22 mouse cellular contexts compared by ENCODE assay signal in the genomic region with DNA sequence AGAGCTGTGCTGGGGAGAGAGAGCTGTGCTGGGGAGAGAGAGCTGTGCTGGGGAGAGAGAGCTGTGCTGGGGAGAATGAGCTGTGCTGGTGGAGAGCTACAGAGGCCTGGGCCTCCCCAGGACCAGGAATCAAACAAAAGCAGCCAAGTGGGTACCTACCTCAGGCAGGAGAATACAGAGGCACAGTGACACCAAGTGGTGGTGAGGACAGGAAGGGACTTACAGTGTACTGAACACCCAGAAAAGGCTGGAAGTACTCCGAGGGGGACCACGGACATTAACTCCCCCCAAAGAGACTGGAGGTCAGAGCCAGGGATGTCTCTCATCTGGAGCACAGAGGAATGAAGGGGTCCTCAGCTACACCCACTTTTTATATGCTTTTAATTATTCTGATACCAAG. TPM values are rescaled to one million over a fixed set of nuclear protein-coding genes. Genes with fewer than 3 reads are reported as not detected.
A peak's percentile ranks its signal among the peaks of the same experiment; 100 is the strongest.
DNase-seq lines count a peak whose midpoint lies in the region; ATAC-seq and TF ChIP-seq lines count a peak whose summit lies in the region.
"Had no signal": no experiment of that assay in that cellular context is flagged by ENCODE, and none has a peak within 500 bp of the region (broad histone marks: within the 10 kb centered on the region; RNA-seq: fewer than 3 reads in every experiment).

No protein-coding gene starts in this region.

- H3K27me3 ChIP-seq in kidney, postnatal 0 days (ENCODE audit: insufficient read depth, low read length): no peaks in the 10 kb centered on the region
- no peaks in the 10 kb centered on the region for H3K27me3 ChIP-seq in kidney, adult 2 months (replicated peaks; ENCODE audit: control insufficient read depth, insufficient read depth, low read length)
- no peaks in the 10 kb centered on the region for H3K27me3 ChIP-seq in midbrain, embryonic 11.5 days (ENCODE audit: control insufficient read depth, insufficient read depth, low read length)
- no peaks in the 10 kb centered on the region for H3K27me3 ChIP-seq in midbrain, embryonic 10.5 days (ENCODE audit: low read depth, poor library complexity, severe bottlenecking)
- no peaks in the 10 kb centered on the region for H3K27me3 ChIP-seq in stomach, postnatal 0 days (ENCODE audit: control insufficient read depth, insufficient read depth, low read length)
- H3K27me3 ChIP-seq: embryonic facial prominence, embryonic 12.5 days; heart, embryonic 12.5 days; hindbrain, embryonic 12.5 days; kidney, embryonic 15.5 days; midbrain, embryonic 12.5 days had no signal

- no peak for ATAC-seq in kidney, postnatal 0 days (replicated peaks; ENCODE audit: low FRiP score, low read depth)
- no peak for ATAC-seq in midbrain, embryonic 11.5 days (ENCODE audit: low FRiP score)
- ATAC-seq in stomach, postnatal 0 days (ENCODE audit: low FRiP score, low TSS enrichment): no peak
- no peak for ATAC-seq in erythroblast, adult 5-6 weeks (replicated peaks; ENCODE audit: low FRiP score, poor library complexity, severe bottlenecking)
- ATAC-seq: activated CD4-positive, CD25-positive, alpha-beta regulatory T cell, adult 4 months had no signal

- peak; percentile 35; the same call in 1 of the 2 replicates for TF ChIP-seq CTCF in kidney, postnatal 0 days (IDR thresholded peaks at IDR 0.05; ENCODE audit: low read depth)
- TF ChIP-seq CTCF in kidney, adult 2 months (conservative IDR thresholded peaks at IDR 0.05; ENCODE audit: insufficient read depth, insufficient read length, low read depth, low read length): no peak
- TF ChIP-seq CTCF in stomach, postnatal 0 days (IDR thresholded peaks at IDR 0.05; ENCODE audit: low read depth): peak; percentile 15; the same call in 1 of the 2 replicates

- no peak overlapping the region for H3K27ac ChIP-seq in kidney, postnatal 0 days
- no peak overlapping the region for H3K27ac ChIP-seq in kidney, adult 2 months (ENCODE audit: insufficient read depth, low read depth, low read length)
- H3K27ac ChIP-seq in midbrain, embryonic 11.5 days (ENCODE audit: low read depth, low read length): no peak overlapping the region
- H3K27ac ChIP-seq in midbrain, embryonic 10.5 days (replicated peaks): no peak overlapping the region
- no peak overlapping the region for H3K27ac ChIP-seq in stomach, postnatal 0 days (replicated peaks)
- H3K27ac ChIP-seq: embryonic facial prominence, embryonic 12.5 days; forebrain, embryonic 10.5 days; hindbrain, embryonic 12.5 days; kidney, embryonic 15.5 days; macrophage; midbrain, embryonic 12.5 days had no signal

- no peak overlapping the region for H3K9ac ChIP-seq in kidney, postnatal 0 days (ENCODE audit: low read depth, low read length)
- no peak overlapping the region for H3K9ac ChIP-seq in midbrain, embryonic 11.5 days (ENCODE audit: low read length)
- H3K9ac ChIP-seq in stomach, postnatal 0 days (ENCODE audit: low read length): no peak overlapping the region
- H3K9ac ChIP-seq: embryonic facial prominence, embryonic 12.5 days; heart, embryonic 12.5 days; hindbrain, embryonic 12.5 days; kidney, embryonic 15.5 days; midbrain, embryonic 12.5 days had no signal

- WGBS in kidney, postnatal 0 days: 49% methylated on average over 2 of the region's 2 CpGs
- WGBS in kidney, adult 2 months: 79% methylated on average over 2 of the region's 2 CpGs
- WGBS in midbrain, embryonic 11.5 days: 83% methylated on average over 2 of the region's 2 CpGs
- 90% methylated on average over 2 of the region's 2 CpGs for WGBS in midbrain, embryonic 10.5 days
- WGBS in stomach, postnatal 0 days: 87% methylated on average over 2 of the region's 2 CpGs

- TF ChIP-seq POLR2A in kidney, adult 2 months (IDR thresholded peaks at IDR 0.05; ENCODE audit: low read depth, low read length): no peak

- no peak overlapping the region for H3K4me3 ChIP-seq in kidney, postnatal 0 days (replicated peaks; ENCODE audit: low read depth, low read length)
- no peak overlapping the region for H3K4me3 ChIP-seq in kidney, adult 2 months (ENCODE audit: insufficient read depth, low read depth, low read length)
- H3K4me3 ChIP-seq in midbrain, embryonic 11.5 days (ENCODE audit: low read depth, low read length): no peak overlapping the region
- no peak overlapping the region for H3K4me3 ChIP-seq in midbrain, embryonic 10.5 days
- no peak overlapping the region for H3K4me3 ChIP-seq in stomach, postnatal 0 days (ENCODE audit: low read depth, low read length)
- H3K4me3 ChIP-seq: embryonic facial prominence, embryonic 12.5 days; forebrain, embryonic 10.5 days; heart, embryonic 12.5 days; hindbrain, embryonic 12.5 days; kidney, embryonic 15.5 days; midbrain, embryonic 12.5 days had no signal

- DNase-seq in kidney, postnatal 0 days (ENCODE audit: low spot score): peak; percentile 14
- DNase-seq in kidney, adult 2 months: no peak
- peak; percentile 1 for DNase-seq in midbrain, embryonic 11.5 days (ENCODE audit: low spot score, missing footprints)
- no peak for DNase-seq in midbrain, embryonic 10.5 days (ENCODE audit: low spot score)
- peak; percentile 36 for DNase-seq in brain, adult 2 months (ENCODE audit: low read depth, low spot score)
- no peak for DNase-seq in stomach, postnatal 0 days (ENCODE audit: low spot score)
- DNase-seq: adrenal gland, postnatal 25 days; cerebellum, adult 18-20 months; heart, postnatal 14 days; liver; lung, adult 2 months; right cerebral cortex, postnatal 25 days; thymus, adult 18-20 months had no signal

- TF ChIP-seq EP300 in stomach, postnatal 0 days (optimal IDR thresholded peaks at IDR 0.05): no peak

- no peaks in the 10 kb centered on the region for H3K9me3 ChIP-seq in kidney, postnatal 0 days (replicated peaks; ENCODE audit: low read length)
- no peaks in the 10 kb centered on the region for H3K9me3 ChIP-seq in midbrain, embryonic 11.5 days (ENCODE audit: control insufficient read depth, low read length)
- no peaks in the 10 kb centered on the region for H3K9me3 ChIP-seq in midbrain, embryonic 10.5 days (replicated peaks)
- H3K9me3 ChIP-seq in stomach, postnatal 0 days (ENCODE audit: control insufficient read depth, low read length): no peaks in the 10 kb centered on the region
- H3K9me3 ChIP-seq: embryonic facial prominence, embryonic 12.5 days; forebrain, embryonic 10.5 days; heart, embryonic 12.5 days; hindbrain, embryonic 12.5 days; kidney, embryonic 15.5 days; midbrain, embryonic 12.5 days had no signal

- no peaks in the 10 kb centered on the region for H3K4me1 ChIP-seq in kidney, postnatal 0 days (replicated peaks; ENCODE audit: insufficient read depth, low read length)
- no peaks in the 10 kb centered on the region for H3K4me1 ChIP-seq in kidney, adult 2 months (ENCODE audit: control insufficient read depth, insufficient read depth, low read length)
- no peaks in the 10 kb centered on the region for H3K4me1 ChIP-seq in midbrain, embryonic 11.5 days (ENCODE audit: control insufficient read depth, insufficient read depth, low read length)
- no peaks in the 10 kb centered on the region for H3K4me1 ChIP-seq in midbrain, embryonic 10.5 days
- H3K4me1 ChIP-seq in stomach, postnatal 0 days (replicated peaks; ENCODE audit: control insufficient read depth, insufficient read depth): no peaks in the 10 kb centered on the region
- H3K4me1 ChIP-seq: embryonic facial prominence, embryonic 12.5 days; forebrain, embryonic 10.5 days; heart, embryonic 12.5 days; kidney, embryonic 15.5 days; midbrain, embryonic 12.5 days had no signal

- H3K36me3 ChIP-seq in kidney, postnatal 0 days (ENCODE audit: insufficient read depth, low read length): peaks cover 14% of the 10 kb centered on the region
- no peaks in the 10 kb centered on the region for H3K36me3 ChIP-seq in kidney, adult 2 months (ENCODE audit: control insufficient read depth, insufficient read depth, low read length)
- H3K36me3 ChIP-seq in midbrain, embryonic 11.5 days (ENCODE audit: control insufficient read depth, insufficient read depth, low read length): no peaks in the 10 kb centered on the region
- peaks cover 73% of the 10 kb centered on the region for H3K36me3 ChIP-seq in midbrain, embryonic 10.5 days
- peaks cover 6% of the 10 kb centered on the region for H3K36me3 ChIP-seq in stomach, postnatal 0 days (ENCODE audit: control insufficient read depth, insufficient read depth, low read length)

- H3K4me2 ChIP-seq in kidney, postnatal 0 days (ENCODE audit: low read length): no peak overlapping the region
- H3K4me2 ChIP-seq in midbrain, embryonic 11.5 days: no peak overlapping the region
- H3K4me2 ChIP-seq in stomach, postnatal 0 days (replicated peaks; ENCODE audit: low read depth): no peak overlapping the region
- H3K4me2 ChIP-seq: embryonic facial prominence, embryonic 12.5 days; heart, embryonic 12.5 days; hindbrain, embryonic 12.5 days; kidney, embryonic 15.5 days; midbrain, embryonic 12.5 days had no signal

RNA-seq across cellular contexts. Expression of a gene that starts 6.9 kb away (rescaled TPM):
- polyA plus RNA-seq in kidney, postnatal 0 days (2015; fragmentation: Nextera tagmentation; extraction: Ambion mirVana): 9.7 and 10.7 TPM in 2 replicates
- 5.0 and 10.1 TPM in 2 replicates for polyA plus RNA-seq in kidney, adult 2 months (2012; rRNA removed)
- polyA plus RNA-seq in midbrain, embryonic 11.5 days (2014; fragmentation: Nextera tagmentation; extraction: Ambion mirVana): 10.5 and 12.0 TPM in 2 replicates
- 13.1 and 14.3 TPM in 2 replicates for polyA plus RNA-seq in midbrain, embryonic 10.5 days (2016; fragmentation: Nextera tagmentation; extraction: Ambion mirVana)
- 5.8 and 6.0 TPM in 2 replicates for polyA plus RNA-seq in stomach, postnatal 0 days (2015; fragmentation: Nextera tagmentation; extraction: Ambion mirVana)
- 2.9 and 9.2 TPM in 2 replicates for total RNA-seq in erythroblast, adult 5-6 weeks (2015; ENCODE audit: low replicate concordance)
- total RNA-seq in erythroblast, adult 5-6 weeks (2017; ENCODE audit: low replicate concordance): 2.1 and 3.5 TPM in 2 replicates

RNA-seq across cellular contexts. Expression of a gene that starts 6.9 kb away (rescaled TPM):
- 8.7 and 10.9 TPM in 2 replicates for polyA plus RNA-seq in kidney, postnatal 0 days (2015; fragmentation: Nextera tagmentation; extraction: Ambion mirVana)
- polyA plus RNA-seq in kidney, adult 2 months (2012; rRNA removed): 18.4 and 19.7 TPM in 2 replicates
- 18.7 and 19.0 TPM in 2 replicates for polyA plus RNA-seq in midbrain, embryonic 11.5 days (2014; fragmentation: Nextera tagmentation; extraction: Ambion mirVana)
- 21.5 and 22.8 TPM in 2 replicates for polyA plus RNA-seq in midbrain, embryonic 10.5 days (2016; fragmentation: Nextera tagmentation; extraction: Ambion mirVana)
- polyA plus RNA-seq in stomach, postnatal 0 days (2015; fragmentation: Nextera tagmentation; extraction: Ambion mirVana): 4.6 and 4.9 TPM in 2 replicates
- 1.9 and 6.1 TPM in 2 replicates for total RNA-seq in erythroblast, adult 5-6 weeks (2015; ENCODE audit: low replicate concordance)
- total RNA-seq in erythroblast, adult 5-6 weeks (2017; ENCODE audit: low replicate concordance): 5.0 and 11.9 TPM in 2 replicates

RNA-seq across cellular contexts. Expression of a gene that starts 11.0 kb away (rescaled TPM):
- polyA plus RNA-seq in kidney, postnatal 0 days (2015; fragmentation: Nextera tagmentation; extraction: Ambion mirVana): 93.3 and 94.8 TPM in 2 replicates
- 42.6 and 45.1 TPM in 2 replicates for polyA plus RNA-seq in kidney, adult 2 months (2012; rRNA removed)
- 124 and 128 TPM in 2 replicates for polyA plus RNA-seq in midbrain, embryonic 11.5 days (2014; fragmentation: Nextera tagmentation; extraction: Ambion mirVana)
- polyA plus RNA-seq in midbrain, embryonic 10.5 days (2016; fragmentation: Nextera tagmentation; extraction: Ambion mirVana): 138 and 162 TPM in 2 replicates
- 50.0 and 51.8 TPM in 2 replicates for polyA plus RNA-seq in stomach, postnatal 0 days (2015; fragmentation: Nextera tagmentation; extraction: Ambion mirVana)
- 16.1 and 33.4 TPM in 2 replicates for total RNA-seq in erythroblast, adult 5-6 weeks (2015; ENCODE audit: low replicate concordance)
- 17.1 and 25.5 TPM in 2 replicates for total RNA-seq in erythroblast, adult 5-6 weeks (2017; ENCODE audit: low replicate concordance)

RNA-seq across cellular contexts. Expression of a gene that starts 43.5 kb away (rescaled TPM):
- 20.3 and 22.7 TPM in 2 replicates for polyA plus RNA-seq in kidney, postnatal 0 days (2015; fragmentation: Nextera tagmentation; extraction: Ambion mirVana)
- polyA plus RNA-seq in kidney, adult 2 months (2012; rRNA removed): 40.2 and 48.2 TPM in 2 replicates
- polyA plus RNA-seq in midbrain, embryonic 11.5 days (2014; fragmentation: Nextera tagmentation; extraction: Ambion mirVana): 10.9 and 13.7 TPM in 2 replicates
- polyA plus RNA-seq in midbrain, embryonic 10.5 days (2016; fragmentation: Nextera tagmentation; extraction: Ambion mirVana): 21.3 and 23.0 TPM in 2 replicates
- 10.6 and 12.5 TPM in 2 replicates for polyA plus RNA-seq in stomach, postnatal 0 days (2015; fragmentation: Nextera tagmentation; extraction: Ambion mirVana)
- total RNA-seq in erythroblast, adult 5-6 weeks (2015; ENCODE audit: low replicate concordance): 3.6 and 5.4 TPM in 2 replicates
- 4.5 and 29.4 TPM in 2 replicates for total RNA-seq in erythroblast, adult 5-6 weeks (2017; ENCODE audit: low replicate concordance)

RNA-seq across cellular contexts. Expression of a gene that starts 58.0 kb away (rescaled TPM):
- polyA plus RNA-seq in kidney, postnatal 0 days (2015; fragmentation: Nextera tagmentation; extraction: Ambion mirVana): 98.9 and 100.0 TPM in 2 replicates
- 294 and 307 TPM in 2 replicates for polyA plus RNA-seq in kidney, adult 2 months (2012; rRNA removed)
- 9.5 and 10.9 TPM in 2 replicates for polyA plus RNA-seq in midbrain, embryonic 11.5 days (2014; fragmentation: Nextera tagmentation; extraction: Ambion mirVana)
- polyA plus RNA-seq in midbrain, embryonic 10.5 days (2016; fragmentation: Nextera tagmentation; extraction: Ambion mirVana): 18.4 and 21.2 TPM in 2 replicates
- polyA plus RNA-seq in stomach, postnatal 0 days (2015; fragmentation: Nextera tagmentation; extraction: Ambion mirVana): 29.8 and 31.2 TPM in 2 replicates
- 5.4 and 12.5 TPM in 2 replicates for total RNA-seq in erythroblast, adult 5-6 weeks (2015; ENCODE audit: low replicate concordance)
- total RNA-seq in erythroblast, adult 5-6 weeks (2017; ENCODE audit: low replicate concordance): 9.6 and 11.4 TPM in 2 replicates

Comparison
In these comparisons a context has a peak if more than half of its experiments do, and no peak if none do; other contexts are left out.
1. DNase-seq: peak in kidney, postnatal 0 days (single experiment), midbrain, embryonic 11.5 days (single experiment) and brain, adult 2 months (single experiment); none in kidney, adult 2 months (single experiment), midbrain, embryonic 10.5 days (single experiment) and stomach, postnatal 0 days (single experiment).